9 mouse cellular contexts compared by ENCODE assay signal in genomic region chr7:37934770-37935182, GRCm38 (mm10).
DNase-seq lines count a peak whose midpoint lies in the region; ATAC-seq lines count a peak whose summit lies in the region.
"Had no signal": no experiment of that assay in that cellular context is flagged by ENCODE, and none has a peak within 500 bp of the region (broad histone marks: within the 10 kb centered on the region; RNA-seq: fewer than 3 reads in every experiment).

No protein-coding gene starts in this region.

- WGBS in midbrain, embryonic 13.5 days, result 9% methylated on average over 5 of the region's 5 CpGs

- DNase-seq in left cerebral cortex, postnatal 4 days, result peak; percentile 76
- no peak for DNase-seq in left cerebral cortex, postnatal 36 days (ENCODE audit: low spot score in 2 of 2)
- DNase-seq in ZHBTc4 (ENCODE audit: low read depth, low spot score), result peak; percentile 68
- peak; percentile 44 for DNase-seq in embryo, embryonic 9.5 days (ENCODE audit: extremely low spot score)
- DNase-seq in layer of hippocampus, adult 11-12 months (ENCODE audit: low spot score), result peak; percentile 19
- no peak for DNase-seq in urinary bladder, adult 2 months (ENCODE audit: low spot score)
- no peak for DNase-seq in left cerebral cortex, postnatal 25 days (ENCODE audit: low spot score in 2 of 2)

- peaks cover 34% of the 10 kb centered on the region for H3K4me1 ChIP-seq in midbrain, embryonic 13.5 days (replicated peaks)

- intact Hi-C loops in left cerebral cortex, postnatal 4 days (cut with DNase I), result loop anchor here (10.0 kb wide), 1 partner anchor 560 kb away; no protein-coding TSS in a partner anchor
- intact Hi-C loops in left cerebral cortex, postnatal 36 days (cut with DNase I), result loop anchor here (10.0 kb wide), 2 partner anchors 160 to 560 kb away; partner anchors contain the start of gene Zfp536
- intact Hi-C loops in left cerebral cortex, postnatal 25 days (cut with DNase I), result loop anchor here (10.0 kb wide), 1 partner anchor 560 kb away; no protein-coding TSS in a partner anchor

- 0 out of 2 replicates have a peak, but pooled peaks cover 5% of the 10 kb centered on the region for H3K36me3 ChIP-seq in midbrain, embryonic 13.5 days

- no peak overlapping the region for H3K4me3 ChIP-seq in midbrain, embryonic 13.5 days (replicated peaks)
- H3K4me3 ChIP-seq: lung, embryonic 15.5 days had no signal

- H3K27me3 ChIP-seq in midbrain, embryonic 13.5 days, result no peaks in the 10 kb centered on the region
- H3K27me3 ChIP-seq: lung, embryonic 15.5 days had no signal

- no peaks in the 10 kb centered on the region for H3K9me3 ChIP-seq in midbrain, embryonic 13.5 days
- H3K9me3 ChIP-seq: lung, embryonic 15.5 days had no signal

- peak overlapping the region; percentile 51; the same call in 1 of the 2 replicates for H3K27ac ChIP-seq in midbrain, embryonic 13.5 days
- H3K27ac ChIP-seq: lung, embryonic 15.5 days had no signal

- no peak overlapping the region for H3K4me2 ChIP-seq in midbrain, embryonic 13.5 days (replicated peaks)
- H3K4me2 ChIP-seq: lung, embryonic 15.5 days had no signal

- peak; percentile 68 for ATAC-seq in midbrain, embryonic 13.5 days

- H3K9ac ChIP-seq in midbrain, embryonic 13.5 days (replicated peaks), result no peak overlapping the region
- H3K9ac ChIP-seq: lung, embryonic 15.5 days had no signal

Comparison
In these comparisons a context has a peak if more than half of its experiments do, and no peak if none do; other contexts are left out.
1. DNase-seq: peak in left cerebral cortex, postnatal 4 days (single experiment), ZHBTc4 (single experiment), embryo, embryonic 9.5 days (single experiment) and layer of hippocampus, adult 11-12 months (single experiment); none in left cerebral cortex, postnatal 36 days (0 of 2), urinary bladder, adult 2 months (single experiment) and left cerebral cortex, postnatal 25 days (0 of 2).